Mouse (Mus musculus) inflammation-experienced regulatory T-cells, adult 6 months (primary cell): ENCODE data around the gene Srsf1. TPM values are rescaled to one million over a fixed set of nuclear protein-coding genes. Genes with fewer than 3 reads are reported as not detected.

Source experiments
- ATAC-seq: one replicate; pipeline ENCODE4 v1.8.0; 2017
- polyA plus RNA-seq, 3 experiments: library from polyadenylated mRNA; unstranded; fragments of 100-300 nt; shearing (Covaris generic); gene quantifications; one replicate each; pipeline ENCODE4 v1.2.1; 2017

Srsf1 gene
- polyA plus RNA-seq, result 10 to 100 TPM; 40.8 to 52.4 (median 50.5) TPM

- ATAC-seq, result peak; percentile 81
Observed at GRCm38 (mm10) chr11:88046944-88047794, at the start of gene Srsf1. Gene Srsf1 (plus strand): TSS chr11:88047373.

GRCm38 (mm10) chr11:87999751-88000150 lies 47.4 kb upstream of the Srsf1 start:
- ATAC-seq, result no peak

GRCm38 (mm10) chr11:88002738-88003137 lies 44.4 kb upstream of the Srsf1 start:
- ATAC-seq, result no peak

- ATAC-seq, result no peak
Observed at GRCm38 (mm10) chr11:88004123-88004522, 43.0 kb upstream of the Srsf1 start.

- no peak for ATAC-seq
Observed at GRCm38 (mm10) chr11:88008641-88009040, 38.5 kb upstream of the Srsf1 start.

- no peak for ATAC-seq
Observed at GRCm38 (mm10) chr11:88009542-88010190, 37.5 kb upstream of the Srsf1 start.

- ATAC-seq, result peak; percentile 91
Observed at GRCm38 (mm10) chr11:88011208-88011913, 35.8 kb upstream of the Srsf1 start.

- no peak for ATAC-seq
Observed at GRCm38 (mm10) chr11:88011914-88012419, 35.2 kb upstream of the Srsf1 start.

- no peak for ATAC-seq
Observed at GRCm38 (mm10) chr11:88012621-88013244, 34.4 kb upstream of the Srsf1 start.

- no peak for ATAC-seq
Observed at GRCm38 (mm10) chr11:88013632-88014031, 33.5 kb upstream of the Srsf1 start.

GRCm38 (mm10) chr11:88015161-88015560 lies 32.0 kb upstream of the Srsf1 start:
- no peak for ATAC-seq

GRCm38 (mm10) chr11:88015795-88016194 lies 31.4 kb upstream of the Srsf1 start:
- no peak for ATAC-seq

GRCm38 (mm10) chr11:88023933-88024332 lies 23.2 kb upstream of the Srsf1 start:
- no peak for ATAC-seq

- no peak for ATAC-seq
Observed at GRCm38 (mm10) chr11:88027391-88028035, 19.7 kb upstream of the Srsf1 start.

- ATAC-seq, result no peak
Observed at GRCm38 (mm10) chr11:88028193-88028684, 18.9 kb upstream of the Srsf1 start.

- no peak for ATAC-seq
Observed at GRCm38 (mm10) chr11:88030219-88030618, 17.0 kb upstream of the Srsf1 start.

GRCm38 (mm10) chr11:88030836-88031235 lies 16.3 kb upstream of the Srsf1 start:
- no peak for ATAC-seq

- no peak for ATAC-seq
Observed at GRCm38 (mm10) chr11:88031753-88032152, 15.4 kb upstream of the Srsf1 start.

GRCm38 (mm10) chr11:88035970-88036369 lies 11.2 kb upstream of the Srsf1 start:
- ATAC-seq, result no peak

- ATAC-seq, result no peak
Observed at GRCm38 (mm10) chr11:88036761-88037251, 10.4 kb upstream of the Srsf1 start.

GRCm38 (mm10) chr11:88037386-88037785 lies 9.8 kb upstream of the Srsf1 start:
- no peak for ATAC-seq

- no peak for ATAC-seq
Observed at GRCm38 (mm10) chr11:88039066-88039465, 8.1 kb upstream of the Srsf1 start.
